Mouse (Mus musculus) midbrain, embryonic 14.5 days (tissue): ENCODE data around the gene Prickle2. TPM values are rescaled to one million over a fixed set of nuclear protein-coding genes. Genes with fewer than 3 reads are reported as not detected.

Experiments
- ATAC-seq: fragments of 200-750 bp; cut with Nextera tagmentation; 2 replicates; pipeline ENCODE4 v1.8.0; 2017; ENCODE audit warnings: moderate number of reproducible peaks, moderate library complexity; ENCODE audit not compliant: low FRiP score, low TSS enrichment
- DNase-seq: peaks from one replicate; pipeline ENCODE4 v3.0.0-alpha.2; 2015
- H3K27ac ChIP-seq: fragments of 300-500 bp; sonication (generic); replicated peaks from 2 replicates; pipeline ENCODE4 v1.5.1; 2014; ENCODE audit warnings: mild to moderate bottlenecking, low read depth, low read length, moderate library complexity
- H3K27me3 ChIP-seq: fragments of 300-500 bp; sonication (generic); 2 replicates; pipeline ENCODE4 v1.6.1; 2014; ENCODE audit warnings: low read length, control low read depth, mixed read lengths; ENCODE audit not compliant: control insufficient read depth, insufficient read depth
- H3K36me3 ChIP-seq: fragments of 300-500 bp; sonication (generic); 2 replicates; pipeline ENCODE4 v1.6.1; 2014; ENCODE audit warnings: low read length, control low read depth; ENCODE audit not compliant: control insufficient read depth, insufficient read depth
- H3K4me1 ChIP-seq: fragments of 300-500 bp; sonication (generic); 2 replicates; pipeline ENCODE4 v1.6.1; 2014; ENCODE audit warnings: mild to moderate bottlenecking, antibody characterized with exemption, low read length, control low read depth; ENCODE audit not compliant: control insufficient read depth, insufficient read depth
- H3K4me2 ChIP-seq: fragments of 300-500 bp; sonication (generic); 2 replicates; pipeline ENCODE4 v1.6.1; 2014; ENCODE audit warnings: mild to moderate bottlenecking, low read length, moderate library complexity
- H3K4me3 ChIP-seq: fragments of 300-500 bp; sonication (generic); replicated peaks from 2 replicates; pipeline ENCODE4 v1.5.1; 2014; ENCODE audit warnings: low read depth, low read length
- H3K9ac ChIP-seq: fragments of 300-500 bp; sonication (generic); replicated peaks from 2 replicates; pipeline ENCODE4 v1.6.1; 2014; ENCODE audit warnings: mild to moderate bottlenecking, low read length, moderate library complexity
- H3K9me3 ChIP-seq: fragments of 300-500 bp; sonication (generic); 2 replicates; pipeline ENCODE4 v1.6.1; 2016; ENCODE audit warnings: low read length, control low read depth, mixed read lengths; ENCODE audit not compliant: control insufficient read depth
- WGBS: fragments of 180-500 bp; shearing (Covaris S2); extraction: QIAGEN DNeasy Blood & Tissue Kit; methylation state at CpG from one replicate; pipeline ENCODE4 v1.1.7; 2014; 5-methylcytosine and 5-hydroxymethylcytosine counted together
- polyA plus RNA-seq: library from polyadenylated mRNA; unstranded; fragments of >200 nt; fragmentation: Nextera tagmentation; extraction: Ambion mirVana; gene quantifications from 2 replicates; pipeline ENCODE4 v1.2.1, GENCODE M21; 2014

The Prickle2 gene
- polyA plus RNA-seq, 1 experiment from 2014 or later: 18.0 TPM

- WGBS: 41% methylated on average over 8 of the region's 8 CpGs
- Histone ChIP-seq H3K9ac (no peak overlapping the region), H3K36me3 (no peaks in the 10 kb centered on the region), H3K4me2 (no peak overlapping the region), H3K4me3 (no peak overlapping the region), H3K4me1 (peaks cover 14% of the 10 kb centered on the region), H3K27me3 (no peaks in the 10 kb centered on the region), H3K9me3 (no peaks in the 10 kb centered on the region), H3K27ac (peak overlapping the region; percentile 50)
- DNase-seq (peak; percentile 53), ATAC-seq (no peak)
These were observed 78.8 kb downstream of the Prickle2 start for GRCm38 (mm10) chr6:92627048-92627617.

GRCm38 (mm10) chr6:92625923-92626322 is 80.0 kb downstream of the Prickle2 start:
- Histone ChIP-seq H3K9me3 (no peaks in the 10 kb centered on the region), H3K4me2 (no peak overlapping the region), H3K9ac (no peak overlapping the region), H3K4me1 (peaks cover 14% of the 10 kb centered on the region), H3K27ac (peak overlapping the region; percentile 9; the same call in 1 of the 2 replicates), H3K36me3 (no peaks in the 10 kb centered on the region), H3K27me3 (no peaks in the 10 kb centered on the region), H3K4me3 (no peak overlapping the region)
- DNase-seq (no peak), ATAC-seq (no peak)
- 69% methylated on average over 1 of the region's 1 CpGs for WGBS

- 77% methylated on average over 6 of the region's 6 CpGs for WGBS
- Histone ChIP-seq H3K4me2 (no peak overlapping the region), H3K9me3 (no peaks in the 10 kb centered on the region), H3K4me1 (peaks cover 14% of the 10 kb centered on the region), H3K36me3 (no peaks in the 10 kb centered on the region), H3K27ac (no peak overlapping the region), H3K27me3 (no peaks in the 10 kb centered on the region), H3K4me3 (no peak overlapping the region), H3K9ac (no peak overlapping the region)
- DNase-seq (no peak), ATAC-seq (no peak)
These were observed 81.6 kb downstream of the Prickle2 start for GRCm38 (mm10) chr6:92624306-92624705.

GRCm38 (mm10) chr6:92617183-92617582 is 88.8 kb downstream of the Prickle2 start:
- 75% methylated on average over 2 of the region's 2 CpGs for WGBS
- no peaks in the 10 kb centered on the region for H3K9me3 ChIP-seq
- no peak overlapping the region for H3K4me3 ChIP-seq
- no peak overlapping the region for H3K9ac ChIP-seq
- no peak overlapping the region for H3K27ac ChIP-seq
- no peak overlapping the region for H3K4me2 ChIP-seq
- no peak for ATAC-seq
- DNase-seq: no peak
- no peaks in the 10 kb centered on the region for H3K36me3 ChIP-seq
- no peaks in the 10 kb centered on the region for H3K4me1 ChIP-seq
- no peaks in the 10 kb centered on the region for H3K27me3 ChIP-seq

GRCm38 (mm10) chr6:92614771-92615170 is 91.2 kb downstream of the Prickle2 start:
- H3K9ac ChIP-seq: no peak overlapping the region
- H3K9me3 ChIP-seq: no peaks in the 10 kb centered on the region
- H3K4me1 ChIP-seq: peaks cover 3% of the 10 kb centered on the region; the same call in 1 of the 2 replicates
- WGBS: 81% methylated on average over 3 of the region's 3 CpGs
- no peaks in the 10 kb centered on the region for H3K27me3 ChIP-seq
- DNase-seq (no peak), ATAC-seq (no peak)
- H3K36me3 ChIP-seq: no peaks in the 10 kb centered on the region
- no peak overlapping the region for H3K4me2 ChIP-seq
- H3K4me3 ChIP-seq: no peak overlapping the region
- H3K27ac ChIP-seq: no peak overlapping the region

- H3K9me3 ChIP-seq: no peaks in the 10 kb centered on the region
- H3K9ac ChIP-seq: no peak overlapping the region
- H3K27ac ChIP-seq: no peak overlapping the region
- DNase-seq (no peak), ATAC-seq (no peak)
- no peaks in the 10 kb centered on the region for H3K36me3 ChIP-seq
- H3K4me3 ChIP-seq: no peak overlapping the region
- no peaks in the 10 kb centered on the region for H3K27me3 ChIP-seq
- H3K4me2 ChIP-seq: no peak overlapping the region
- peaks cover 5% of the 10 kb centered on the region; the same call in 1 of the 2 replicates for H3K4me1 ChIP-seq
- 10% methylated on average over 2 of the region's 2 CpGs for WGBS
These were observed 93.7 kb downstream of the Prickle2 start for GRCm38 (mm10) chr6:92612151-92612769.

- H3K27ac ChIP-seq: no peak overlapping the region
- no peaks in the 10 kb centered on the region for H3K9me3 ChIP-seq
- no peaks in the 10 kb centered on the region for H3K36me3 ChIP-seq
- H3K4me1 ChIP-seq: peaks cover 5% of the 10 kb centered on the region; the same call in 1 of the 2 replicates
- H3K4me3 ChIP-seq: no peak overlapping the region
- H3K27me3 ChIP-seq: no peaks in the 10 kb centered on the region
- no peak for DNase-seq
- no peak overlapping the region for H3K4me2 ChIP-seq
- H3K9ac ChIP-seq: no peak overlapping the region
- no peak for ATAC-seq
- WGBS: 81% methylated on average over 9 of the region's 9 CpGs
These were observed 96.2 kb downstream of the Prickle2 start for GRCm38 (mm10) chr6:92609682-92610235.

GRCm38 (mm10) chr6:92609078-92609477 is 96.9 kb downstream of the Prickle2 start:
- H3K36me3 ChIP-seq: no peaks in the 10 kb centered on the region
- DNase-seq (no peak), ATAC-seq (no peak)
- WGBS: 88% methylated on average over 3 of the region's 3 CpGs
- H3K4me2 ChIP-seq: no peak overlapping the region
- H3K4me1 ChIP-seq: peaks cover 5% of the 10 kb centered on the region; the same call in 1 of the 2 replicates
- no peak overlapping the region for H3K4me3 ChIP-seq
- no peaks in the 10 kb centered on the region for H3K9me3 ChIP-seq
- H3K27ac ChIP-seq: no peak overlapping the region
- no peak overlapping the region for H3K9ac ChIP-seq
- no peaks in the 10 kb centered on the region for H3K27me3 ChIP-seq

- peaks cover 5% of the 10 kb centered on the region; the same call in 1 of the 2 replicates for H3K4me1 ChIP-seq
- no peaks in the 10 kb centered on the region for H3K36me3 ChIP-seq
- no peaks in the 10 kb centered on the region for H3K27me3 ChIP-seq
- ATAC-seq (no peak), DNase-seq (no peak)
- H3K4me3 ChIP-seq: no peak overlapping the region
- no peak overlapping the region for H3K27ac ChIP-seq
- H3K9me3 ChIP-seq: no peaks in the 10 kb centered on the region
- no peak overlapping the region for H3K9ac ChIP-seq
- H3K4me2 ChIP-seq: no peak overlapping the region
- 50% methylated on average over 2 of the region's 2 CpGs for WGBS
These were observed 100.8 kb downstream of the Prickle2 start for GRCm38 (mm10) chr6:92605156-92605555.
